Mouse (Mus musculus): ENCODE data around the gene Wfs1. TPM values are rescaled to one million over a fixed set of nuclear protein-coding genes. Genes with fewer than 3 reads are reported as not detected.
"Not testable (repeated sequence)": the region's sequence is repeated elsewhere in the genome, so short reads cannot be mapped to it uniquely, and the experiment has no call there.

Wfs1 gene
- polyA plus RNA-seq, 1 experiment = 23.5 TPM

DNA sequence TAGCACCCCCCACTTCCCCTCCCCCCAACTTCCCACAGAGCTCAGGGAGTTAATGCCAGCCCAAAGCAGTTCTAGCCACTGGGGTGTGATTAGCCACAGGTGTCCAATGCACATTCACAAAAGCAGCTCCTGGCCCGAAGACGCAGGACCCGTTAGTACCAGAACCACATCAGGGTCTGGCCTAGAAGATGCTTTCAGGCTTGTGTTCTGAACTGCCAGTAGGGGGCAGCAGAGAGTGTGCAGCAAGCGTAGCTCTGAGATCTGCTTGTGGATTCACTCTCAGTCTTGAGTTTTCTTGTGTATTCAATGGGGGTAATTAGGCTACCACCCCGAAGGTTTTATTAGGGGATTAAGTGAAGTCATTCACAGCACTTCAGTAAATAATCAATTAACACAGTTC lies 42.6 kb downstream of the Wfs1 start:
- WGBS = 5% methylated on average over 5 of the region's 5 CpGs
- TF ChIP-seq POLR2A (IDR thresholded peaks at IDR 0.05; ENCODE audit: low read depth, low read length) (no peak), CTCF (IDR thresholded peaks at IDR 0.05; ENCODE audit: extremely low read depth, insufficient read length, insufficient replicate concordance, low read depth, low read length) (peak; percentile 89; the same call in 1 of the 2 replicates)
- Histone ChIP-seq H3K4me1 (ENCODE audit: control insufficient read depth, insufficient read depth, insufficient read length, low read length) (no peaks in the 10 kb centered on the region), H3K27me3 (ENCODE audit: control insufficient read depth, insufficient read depth, low read length) (no peaks in the 10 kb centered on the region), H3K36me3 (ENCODE audit: control insufficient read depth, insufficient read depth, low read length) (no peaks in the 10 kb centered on the region), H3K27ac (ENCODE audit: insufficient read depth, low read depth, low read length) (no peak overlapping the region), H3K4me3 (ENCODE audit: low read depth, low read length) (no peak overlapping the region)

DNA sequence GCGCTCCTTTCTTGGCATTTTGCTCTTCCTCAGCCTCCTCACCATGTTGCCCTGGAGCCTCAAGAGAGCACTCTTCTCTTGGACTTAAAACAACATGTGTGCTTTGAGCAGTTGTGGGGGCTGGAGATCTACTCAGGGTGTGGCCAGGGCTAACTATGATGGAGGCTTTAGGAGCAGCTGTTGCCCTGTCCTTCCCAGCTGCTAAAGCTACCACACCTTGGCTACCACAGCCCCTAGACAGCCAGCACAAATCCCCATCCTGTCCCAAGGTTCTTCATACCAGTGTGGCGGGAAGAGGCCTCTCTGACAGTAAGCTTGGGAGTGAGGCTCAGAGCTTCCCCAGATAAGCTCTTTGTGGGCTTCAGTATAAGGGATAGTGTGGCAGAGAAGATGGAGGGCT lies 43.3 kb downstream of the Wfs1 start:
- Histone ChIP-seq H3K4me1 (ENCODE audit: control insufficient read depth, insufficient read depth, insufficient read length, low read length) (no peaks in the 10 kb centered on the region), H3K27ac (ENCODE audit: insufficient read depth, low read depth, low read length) (no peak overlapping the region), H3K27me3 (ENCODE audit: control insufficient read depth, insufficient read depth, low read length) (no peaks in the 10 kb centered on the region), H3K4me3 (ENCODE audit: low read depth, low read length) (no peak overlapping the region), H3K36me3 (ENCODE audit: control insufficient read depth, insufficient read depth, low read length) (no peaks in the 10 kb centered on the region)
- WGBS = 66% methylated on average over 2 of the region's 2 CpGs
- no peak for TF ChIP-seq POLR2A (IDR thresholded peaks at IDR 0.05; ENCODE audit: low read depth, low read length)
- no peak for TF ChIP-seq CTCF (IDR thresholded peaks at IDR 0.05; ENCODE audit: extremely low read depth, insufficient read length, insufficient replicate concordance, low read depth, low read length)

DNA sequence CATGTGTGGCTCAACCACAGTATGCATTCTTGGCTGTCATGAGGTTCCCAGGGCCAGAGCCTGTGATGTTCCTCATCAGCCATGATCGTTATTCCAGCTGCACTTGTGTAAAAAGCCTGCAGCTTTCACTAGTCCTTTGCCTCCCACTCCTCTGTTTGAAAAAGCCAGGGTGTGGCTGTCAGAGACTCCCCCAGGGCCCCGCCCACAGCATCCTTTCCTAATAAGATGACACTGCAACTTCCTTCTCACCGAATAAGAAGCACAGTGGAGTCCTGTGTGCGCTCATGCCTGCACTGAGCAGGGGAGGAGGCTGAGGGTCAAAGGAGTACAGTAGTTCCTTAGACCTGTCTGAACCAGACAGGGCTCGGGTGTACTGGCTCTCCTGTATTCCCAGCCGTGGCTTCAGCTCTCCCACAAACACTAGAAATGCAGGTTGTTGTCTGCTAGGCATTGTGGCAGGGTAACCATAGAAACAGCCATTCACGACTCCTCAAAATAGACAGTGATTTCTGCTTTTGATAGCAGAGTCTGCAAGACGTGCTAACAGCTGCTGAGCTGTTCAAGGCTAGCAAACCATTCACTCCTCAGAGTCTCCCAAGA lies 43.8 kb downstream of the Wfs1 start:
- Histone ChIP-seq H3K27ac (ENCODE audit: insufficient read depth, low read depth, low read length) (no peak overlapping the region), H3K4me3 (ENCODE audit: low read depth, low read length) (no peak overlapping the region), H3K27me3 (ENCODE audit: control insufficient read depth, insufficient read depth, low read length) (no peaks in the 10 kb centered on the region), H3K36me3 (ENCODE audit: control insufficient read depth, insufficient read depth, low read length) (no peaks in the 10 kb centered on the region), H3K4me1 (ENCODE audit: control insufficient read depth, insufficient read depth, insufficient read length, low read length) (no peaks in the 10 kb centered on the region)
- WGBS = 37% methylated on average over 8 of the region's 8 CpGs
- TF ChIP-seq POLR2A (IDR thresholded peaks at IDR 0.05; ENCODE audit: low read depth, low read length) = no peak
- no peak for TF ChIP-seq CTCF (IDR thresholded peaks at IDR 0.05; ENCODE audit: extremely low read depth, insufficient read length, insufficient replicate concordance, low read depth, low read length)

DNA sequence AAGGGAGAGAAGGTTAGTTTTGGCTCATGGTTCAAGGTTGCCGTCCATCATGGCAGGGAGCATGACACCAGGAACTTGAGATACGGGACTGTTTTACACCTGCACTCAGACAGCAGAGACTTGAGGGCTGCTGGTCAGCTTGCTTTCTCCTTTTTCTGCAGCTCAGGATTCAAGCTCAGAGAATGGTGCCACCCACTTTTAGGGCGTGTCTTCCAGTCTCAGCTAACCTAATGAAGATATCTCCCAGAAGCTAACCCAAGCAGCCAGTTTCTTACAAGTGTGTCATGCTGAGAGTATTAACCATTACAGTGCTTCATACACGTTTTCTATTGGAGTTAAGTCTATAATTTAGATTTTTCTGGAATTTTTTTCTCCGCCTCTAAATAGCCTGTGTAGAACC lies 44.5 kb downstream of the Wfs1 start:
- WGBS = 50% methylated on average over 5 of the region's 5 CpGs
- H3K4me3 ChIP-seq (ENCODE audit: low read depth, low read length) = no peak overlapping the region
- no peak overlapping the region for H3K27ac ChIP-seq (ENCODE audit: insufficient read depth, low read depth, low read length)
- no peak for TF ChIP-seq CTCF (IDR thresholded peaks at IDR 0.05; ENCODE audit: extremely low read depth, insufficient read length, insufficient replicate concordance, low read depth, low read length)
- no peak for TF ChIP-seq POLR2A (IDR thresholded peaks at IDR 0.05; ENCODE audit: low read depth, low read length)
- no peaks in the 10 kb centered on the region for H3K36me3 ChIP-seq (ENCODE audit: control insufficient read depth, insufficient read depth, low read length)
- no peaks in the 10 kb centered on the region for H3K27me3 ChIP-seq (ENCODE audit: control insufficient read depth, insufficient read depth, low read length)
- no peaks in the 10 kb centered on the region for H3K4me1 ChIP-seq (ENCODE audit: control insufficient read depth, insufficient read depth, insufficient read length, low read length)

DNA sequence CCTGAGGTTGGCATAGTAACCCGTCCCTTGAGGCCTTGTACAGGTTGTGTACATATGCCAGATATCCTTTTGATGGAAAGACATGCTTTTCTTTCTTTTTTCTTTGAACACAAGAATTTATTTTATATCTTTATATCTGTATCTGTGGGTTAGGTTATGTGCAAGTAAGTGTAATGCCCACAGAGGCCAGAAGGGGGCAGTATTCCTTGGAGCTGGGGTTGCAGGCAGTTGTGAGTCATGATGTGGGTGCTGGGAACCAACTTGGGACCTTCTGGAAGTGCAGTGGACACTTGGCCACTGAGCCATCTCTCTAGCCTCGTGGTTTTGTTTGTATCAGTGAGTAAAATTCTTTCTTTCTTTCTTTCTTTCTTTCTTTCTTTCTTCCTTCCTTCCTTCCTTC lies 46.6 kb downstream of the Wfs1 start:
- TF ChIP-seq POLR2A (IDR thresholded peaks at IDR 0.05; ENCODE audit: low read depth, low read length) (no peak), CTCF (IDR thresholded peaks at IDR 0.05; ENCODE audit: extremely low read depth, insufficient read length, insufficient replicate concordance, low read depth, low read length) (peak; percentile 38; the same call in 1 of the 2 replicates)
- Histone ChIP-seq H3K4me1 (ENCODE audit: control insufficient read depth, insufficient read depth, insufficient read length, low read length) (no peaks in the 10 kb centered on the region), H3K27me3 (ENCODE audit: control insufficient read depth, insufficient read depth, low read length) (no peaks in the 10 kb centered on the region), H3K36me3 (ENCODE audit: control insufficient read depth, insufficient read depth, low read length) (no peaks in the 10 kb centered on the region), H3K27ac (ENCODE audit: insufficient read depth, low read depth, low read length) (no peak overlapping the region), H3K4me3 (ENCODE audit: low read depth, low read length) (no peak overlapping the region)
- WGBS = 85% methylated on average over 2 of the region's 2 CpGs

DNA sequence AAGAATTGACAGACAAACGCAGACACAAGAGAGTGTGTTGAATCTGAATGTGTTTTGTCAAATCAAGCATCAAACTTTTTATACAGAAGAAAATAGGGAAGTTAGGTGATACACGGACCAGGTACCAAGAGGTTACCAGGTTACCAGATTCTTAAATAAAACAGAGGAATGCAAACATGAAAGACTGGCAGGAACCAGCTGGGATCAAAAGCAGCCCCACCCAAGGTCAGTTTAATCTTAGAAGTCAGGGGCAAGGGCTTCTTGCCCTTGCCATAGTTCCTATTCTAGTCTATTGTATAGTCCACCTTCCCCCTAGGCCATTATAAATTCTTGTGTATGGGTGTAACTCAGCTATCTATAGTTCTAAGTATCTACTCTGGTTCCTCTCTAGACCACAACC lies 50.0 kb downstream of the Wfs1 start:
- not testable (repeated sequence) for H3K36me3 ChIP-seq (ENCODE audit: control insufficient read depth, insufficient read depth, low read length); H3K27ac ChIP-seq (ENCODE audit: insufficient read depth, low read depth, low read length)
- 55% methylated on average over 2 of the region's 2 CpGs for WGBS

DNA sequence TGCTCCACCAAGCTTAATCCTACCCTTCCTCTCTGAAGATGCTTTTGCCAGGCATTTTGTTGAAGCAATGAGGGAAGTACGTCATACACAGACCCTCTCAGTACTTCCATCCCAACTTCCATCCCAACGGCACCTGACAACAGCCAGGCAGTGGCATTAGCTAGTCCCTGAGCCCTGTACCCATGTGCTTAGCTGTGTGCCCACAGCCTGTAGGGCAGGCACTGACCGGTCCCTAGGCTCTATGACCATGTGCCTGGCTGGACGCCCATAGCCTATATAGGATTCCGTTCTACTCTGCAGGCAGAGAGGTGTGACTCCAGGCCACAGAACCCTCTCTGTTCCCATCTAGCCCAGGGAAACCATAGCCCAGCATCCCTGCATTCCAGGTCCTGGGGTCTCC lies 51.0 kb downstream of the Wfs1 start:
- TF ChIP-seq CTCF (IDR thresholded peaks at IDR 0.05; ENCODE audit: extremely low read depth, insufficient read length, insufficient replicate concordance, low read depth, low read length) (no peak), POLR2A (IDR thresholded peaks at IDR 0.05; ENCODE audit: low read depth, low read length) (no peak)
- WGBS = 90% methylated on average over 5 of the region's 5 CpGs
- H3K36me3 ChIP-seq (ENCODE audit: control insufficient read depth, insufficient read depth, low read length) = no peaks in the 10 kb centered on the region
- no peaks in the 10 kb centered on the region for H3K27me3 ChIP-seq (ENCODE audit: control insufficient read depth, insufficient read depth, low read length)
- peaks cover 4% of the 10 kb centered on the region for H3K4me1 ChIP-seq (ENCODE audit: control insufficient read depth, insufficient read depth, insufficient read length, low read length)
- no peak overlapping the region for H3K27ac ChIP-seq (ENCODE audit: insufficient read depth, low read depth, low read length)
- H3K4me3 ChIP-seq (ENCODE audit: low read depth, low read length) = no peak overlapping the region

More for the DNA sequence above, 50.0 kb downstream of the Wfs1 start:
- H3K27me3 ChIP-seq (ENCODE audit: control insufficient read depth, insufficient read depth, low read length); H3K4me3 ChIP-seq (ENCODE audit: low read depth, low read length); H3K4me1 ChIP-seq (ENCODE audit: control insufficient read depth, insufficient read depth, insufficient read length, low read length): not testable (repeated sequence)

DNA sequence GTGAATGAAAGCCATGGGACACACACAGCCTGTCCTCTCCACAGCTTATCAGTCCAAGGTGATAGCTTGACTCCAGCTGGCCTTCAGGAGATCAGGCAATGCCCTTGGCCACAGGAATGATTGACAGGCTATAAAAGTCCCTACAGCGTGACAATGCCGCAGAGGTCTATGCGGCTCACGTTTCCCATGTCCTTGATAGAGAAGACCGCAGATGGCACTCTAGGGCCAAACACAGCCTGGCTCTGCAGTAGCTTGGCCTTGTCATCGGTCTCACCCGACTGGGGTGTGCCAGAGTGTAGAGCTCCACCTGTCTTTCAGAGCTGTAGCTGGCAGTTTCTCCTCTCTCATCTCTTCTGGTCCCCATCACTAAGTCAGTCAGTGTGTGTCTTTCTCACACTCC lies 52.5 kb downstream of the Wfs1 start:
- no peak for TF ChIP-seq POLR2A (IDR thresholded peaks at IDR 0.05; ENCODE audit: low read depth, low read length)
- TF ChIP-seq CTCF (IDR thresholded peaks at IDR 0.05; ENCODE audit: extremely low read depth, insufficient read length, insufficient replicate concordance, low read depth, low read length) = no peak
- 31% methylated on average over 7 of the region's 7 CpGs for WGBS
- no peak overlapping the region for H3K27ac ChIP-seq (ENCODE audit: insufficient read depth, low read depth, low read length)
- no peaks in the 10 kb centered on the region for H3K27me3 ChIP-seq (ENCODE audit: control insufficient read depth, insufficient read depth, low read length)
- no peaks in the 10 kb centered on the region for H3K36me3 ChIP-seq (ENCODE audit: control insufficient read depth, insufficient read depth, low read length)
- no peak overlapping the region for H3K4me3 ChIP-seq (ENCODE audit: low read depth, low read length)
- H3K4me1 ChIP-seq (ENCODE audit: control insufficient read depth, insufficient read depth, insufficient read length, low read length) = peaks cover 4% of the 10 kb centered on the region

Measured in small intestine, adult 2 months (tissue).